Mouse (Mus musculus) cerebellum, adult (tissue): ENCODE measurements around the gene Tbxa2r.

Experiments
- ATAC-seq: cut with Nextera tagmentation; 2 replicates; pipeline ENCODE4 v1.9.2; 2017; ENCODE audit warnings: mild to moderate bottlenecking, moderate library complexity, mixed read lengths; ENCODE audit not compliant: insufficient number of reproducible peaks, low FRiP score, low TSS enrichment

Gene Tbxa2r

DNA sequence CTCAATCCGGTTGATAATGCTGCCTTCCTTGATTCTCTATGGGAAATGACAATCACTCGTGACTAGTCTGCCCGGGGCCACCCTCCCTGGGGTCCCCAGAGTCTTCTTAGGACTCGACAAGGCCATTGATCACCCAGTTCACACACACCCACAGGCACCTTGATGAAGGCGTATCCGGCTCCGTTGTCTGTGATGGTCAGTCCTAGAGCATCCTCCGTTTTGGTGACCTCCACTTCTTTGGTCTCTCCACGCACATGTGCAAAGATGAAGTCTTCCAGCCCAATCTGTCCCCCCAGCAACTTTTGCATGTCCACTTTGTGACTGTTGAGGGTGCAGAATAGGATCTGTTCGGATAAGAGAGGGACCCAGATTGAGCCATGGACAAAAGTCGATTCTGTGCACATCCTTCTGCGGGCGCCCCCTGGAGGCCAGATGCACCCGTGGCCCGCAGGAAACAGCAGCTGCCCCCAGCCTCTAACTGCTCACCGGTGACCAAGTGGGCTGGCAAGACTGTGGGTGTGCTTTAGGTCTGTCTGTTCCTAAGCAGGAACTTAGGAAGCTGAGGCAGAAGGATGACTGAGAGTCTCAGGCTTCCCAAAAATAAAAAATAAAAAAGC, 12.9 kb downstream of the Tbxa2r start:
- ATAC-seq, result no peak

DNA sequence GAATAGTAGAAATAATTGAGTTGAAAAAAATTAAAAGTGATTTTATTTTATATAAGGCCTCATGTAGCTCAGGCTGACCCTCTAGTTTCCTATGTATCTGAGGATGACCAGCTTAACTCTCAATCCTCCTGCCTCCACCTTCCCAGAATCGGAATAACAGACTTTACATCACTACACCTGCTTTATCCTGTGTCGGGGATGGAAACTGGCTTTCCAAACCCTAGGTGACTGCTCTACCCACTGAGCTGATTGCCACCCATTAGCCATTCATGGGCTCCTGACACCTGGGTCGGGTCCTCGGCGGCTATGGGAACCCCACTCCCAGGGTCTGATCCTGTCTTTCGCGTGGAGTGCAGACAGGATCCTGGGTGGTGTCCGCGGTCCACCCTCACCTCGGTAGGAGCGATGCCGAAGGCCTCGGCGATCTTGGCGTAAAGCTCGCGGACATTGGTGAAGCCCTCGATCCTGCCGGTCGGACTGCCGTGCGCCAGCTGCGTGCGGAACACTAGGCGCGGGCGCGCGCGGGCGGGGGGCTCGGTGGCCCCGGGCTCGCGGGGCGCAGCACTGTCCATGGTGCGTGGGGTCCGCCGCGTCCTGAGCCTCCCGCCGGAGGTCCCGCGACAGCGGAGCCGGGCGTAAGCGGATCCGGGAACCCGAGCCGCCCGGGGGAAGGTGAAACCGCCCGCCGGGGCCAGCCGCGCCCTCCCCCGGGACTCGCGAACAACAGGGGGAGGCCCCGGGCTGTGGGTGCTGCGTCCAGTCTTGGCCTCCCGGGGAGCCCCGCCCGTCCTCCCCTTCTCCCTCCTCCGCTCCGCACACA, 14.4 kb downstream of the Tbxa2r start, which contains the start of gene Gipc3:
Gene Gipc3 (minus strand): TSS at position 581 of the 820 bp plus-strand sequence.
- ATAC-seq, result no peak

DNA sequence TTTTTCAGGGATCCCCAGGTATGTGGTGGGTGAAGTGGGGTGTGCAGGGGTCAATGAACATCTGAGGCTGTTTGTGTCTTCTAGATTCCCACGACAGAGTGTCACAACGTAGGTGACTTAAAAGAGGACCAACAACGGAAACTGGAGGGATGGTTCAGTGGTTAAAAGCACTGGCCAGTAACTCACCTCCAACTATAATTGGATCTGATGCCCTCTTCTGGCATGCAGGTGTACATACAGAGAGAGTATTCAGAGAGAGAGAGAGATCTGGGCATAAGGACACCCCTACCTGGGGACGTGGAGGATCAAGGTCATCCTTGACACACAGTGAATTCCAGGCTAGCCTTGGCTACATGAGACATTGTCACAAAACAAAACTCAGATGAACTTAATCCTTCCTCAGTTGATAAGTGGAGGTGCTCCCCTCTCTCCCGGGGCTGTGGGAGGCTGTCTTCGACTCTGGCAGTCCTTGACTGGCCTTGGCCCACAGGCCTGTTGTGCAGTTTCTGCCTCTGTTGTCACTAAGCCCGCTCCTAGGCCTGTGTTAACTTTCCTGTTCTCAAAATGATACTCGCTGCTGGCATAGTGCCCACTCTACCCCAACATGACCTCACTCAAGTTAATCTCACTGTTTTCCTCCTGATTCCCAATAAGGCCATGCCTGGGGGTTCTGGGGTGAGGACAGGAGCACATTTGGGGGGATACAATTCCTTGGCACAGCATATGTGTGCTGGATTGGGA, 16.1 kb downstream of the Tbxa2r start:
- no peak for ATAC-seq

DNA sequence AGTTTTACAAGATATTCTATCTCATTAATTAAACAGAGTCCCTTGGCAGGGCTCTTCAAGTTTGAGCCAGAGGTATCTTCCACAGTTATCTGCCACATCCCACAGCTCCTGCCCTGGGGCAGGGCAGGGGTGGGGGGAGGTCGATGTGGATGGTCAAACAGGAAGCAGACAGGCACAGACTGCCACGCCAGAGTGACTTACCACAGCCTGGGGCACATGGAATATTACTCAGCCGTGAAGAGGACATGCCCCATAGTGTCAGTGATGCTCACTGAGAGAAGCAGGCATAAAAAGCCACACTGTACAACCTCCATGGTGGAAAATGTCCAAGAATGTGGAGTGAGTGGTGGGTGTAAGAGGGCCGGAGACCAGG, 16.6 kb downstream of the Tbxa2r start:
- no peak for ATAC-seq

DNA sequence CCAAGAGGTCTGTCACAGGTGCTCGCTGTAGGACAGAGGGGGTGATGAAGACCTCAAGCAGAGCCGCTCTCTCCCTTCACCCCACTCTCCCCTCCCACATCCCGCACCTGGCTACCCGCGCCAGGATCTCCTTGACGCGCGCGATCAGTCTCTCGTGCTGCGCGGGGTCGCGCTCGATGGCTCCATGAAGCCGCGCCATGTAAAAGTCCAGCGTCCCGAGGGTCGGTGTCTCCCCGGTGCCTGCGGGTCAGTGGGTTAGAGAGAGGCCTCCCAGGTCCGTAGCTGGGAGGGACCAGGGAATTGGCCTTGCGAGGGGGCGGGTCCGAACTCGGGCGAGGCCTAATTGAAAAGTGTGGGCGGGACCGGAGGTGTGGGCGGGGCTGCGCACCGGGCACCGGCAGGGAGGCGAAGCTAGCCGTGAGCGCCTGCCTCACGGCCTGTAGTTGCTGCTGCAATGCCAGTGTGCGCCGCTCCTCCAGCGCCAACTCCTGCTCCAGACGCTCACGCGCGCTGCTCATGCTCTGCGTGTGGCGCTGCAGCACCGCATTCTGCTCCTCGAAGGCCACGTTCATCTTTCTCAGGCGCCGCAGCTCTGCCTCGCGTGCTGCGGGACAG, 18.0 kb downstream of the Tbxa2r start:
- no peak for ATAC-seq

DNA sequence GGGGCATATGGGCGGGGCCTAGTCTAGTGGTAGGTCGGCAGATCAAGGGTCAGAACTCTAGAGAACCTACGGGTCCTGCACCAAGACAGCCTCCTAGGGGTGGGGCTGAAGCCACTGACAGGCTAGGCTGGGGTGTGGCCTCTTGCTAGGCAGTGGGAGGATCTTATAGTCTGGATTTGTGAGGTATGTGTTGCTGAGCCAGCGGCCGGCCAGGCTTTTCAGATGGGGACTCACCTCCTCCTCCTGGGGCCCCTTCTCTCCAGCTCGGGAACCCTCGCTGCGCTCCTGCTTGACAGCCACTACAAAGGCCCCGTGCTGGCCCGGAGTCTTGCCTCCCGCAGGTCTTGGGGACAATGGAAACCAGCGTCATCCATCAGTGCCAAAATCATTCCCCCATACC, 20.6 kb downstream of the Tbxa2r start:
- no peak for ATAC-seq

DNA sequence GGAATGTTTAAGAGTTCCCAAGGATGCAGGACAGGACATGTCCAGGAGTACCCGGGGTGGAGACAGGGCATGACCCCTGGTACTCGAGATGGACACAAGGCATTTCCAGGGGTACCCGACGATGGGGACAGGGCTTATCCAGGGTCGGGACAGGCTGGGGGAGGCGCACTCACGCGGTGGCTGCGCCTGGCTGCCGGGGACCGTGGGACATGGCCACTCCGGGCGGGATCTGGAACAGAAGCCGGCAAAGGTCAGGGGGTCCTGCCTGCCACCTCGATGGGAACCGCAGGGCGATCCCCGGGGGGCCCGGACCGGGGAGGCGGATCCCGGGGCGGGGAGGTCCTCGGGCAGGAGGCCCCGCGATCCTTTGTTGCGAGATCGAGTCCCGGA, 21.4 kb downstream of the Tbxa2r start:
- ATAC-seq, result no peak

DNA sequence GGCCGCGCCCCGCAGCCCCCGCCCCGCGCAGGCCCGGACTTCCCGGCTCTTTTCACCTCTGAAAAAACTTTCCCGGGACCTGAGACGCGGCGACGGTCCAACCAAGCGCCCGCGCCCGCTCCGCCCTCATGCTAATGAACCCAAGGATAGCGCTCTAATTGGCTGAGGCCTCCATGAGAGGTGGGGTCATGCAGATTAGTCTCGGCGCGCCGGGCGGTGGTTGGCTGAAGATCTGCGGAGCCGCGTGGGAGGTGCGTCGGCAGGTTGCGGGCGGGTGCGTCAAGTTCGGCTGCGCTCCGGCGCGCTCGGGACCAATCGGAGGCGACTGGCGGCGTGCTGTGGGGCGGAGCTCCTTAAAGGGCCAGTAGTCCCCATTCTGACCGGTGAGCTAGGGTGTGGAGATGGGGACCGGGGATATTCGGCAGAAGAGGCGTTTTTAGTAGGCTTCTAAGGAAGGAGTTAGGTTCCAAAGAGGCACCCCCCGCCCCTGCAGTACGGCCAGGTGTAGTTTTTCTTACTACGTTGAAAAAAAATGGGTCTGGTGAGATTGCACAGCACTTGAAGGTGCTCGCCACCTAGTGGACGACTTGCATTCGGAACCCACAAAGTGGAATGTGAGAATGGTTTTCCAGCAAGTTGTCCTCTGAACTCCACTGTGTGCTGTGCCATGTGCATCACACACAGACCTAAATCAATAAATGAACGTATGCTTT, 22.0 kb downstream of the Tbxa2r start, which contains the start of gene Hmg20b:
Gene Hmg20b (minus strand): TSS at position 130 of the 713 bp plus-strand sequence.
- ATAC-seq, result peak; percentile 96

DNA sequence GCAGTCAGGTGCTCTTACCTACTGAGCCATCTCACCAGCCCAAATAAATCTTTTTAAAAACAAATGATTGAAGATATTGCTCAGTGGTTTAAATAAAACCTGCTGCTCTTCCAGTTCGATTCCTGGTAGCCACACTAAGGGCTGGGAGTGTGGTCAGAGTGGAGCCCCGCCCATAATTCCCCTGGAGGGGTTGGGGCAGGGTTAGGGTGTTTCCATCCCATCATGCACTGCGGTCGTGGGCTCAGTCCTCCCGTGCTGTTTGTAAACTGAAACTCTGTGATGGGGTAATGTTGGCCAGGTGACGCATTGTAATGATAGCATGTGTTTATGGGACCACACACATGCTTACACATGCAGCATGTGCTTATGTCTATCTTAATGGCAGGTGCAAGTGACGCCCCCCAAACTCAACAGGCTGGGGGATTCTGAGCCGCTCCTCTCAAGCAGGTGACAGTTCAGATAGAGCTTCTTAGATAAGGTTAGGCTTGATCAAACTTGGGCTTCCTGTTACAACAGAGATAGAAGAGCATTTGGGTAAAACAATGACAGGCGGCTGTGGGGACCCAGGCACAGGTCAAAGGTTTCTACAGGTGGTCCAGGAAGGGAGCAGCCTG, 23.3 kb downstream of the Tbxa2r start:
- ATAC-seq, result no peak

DNA sequence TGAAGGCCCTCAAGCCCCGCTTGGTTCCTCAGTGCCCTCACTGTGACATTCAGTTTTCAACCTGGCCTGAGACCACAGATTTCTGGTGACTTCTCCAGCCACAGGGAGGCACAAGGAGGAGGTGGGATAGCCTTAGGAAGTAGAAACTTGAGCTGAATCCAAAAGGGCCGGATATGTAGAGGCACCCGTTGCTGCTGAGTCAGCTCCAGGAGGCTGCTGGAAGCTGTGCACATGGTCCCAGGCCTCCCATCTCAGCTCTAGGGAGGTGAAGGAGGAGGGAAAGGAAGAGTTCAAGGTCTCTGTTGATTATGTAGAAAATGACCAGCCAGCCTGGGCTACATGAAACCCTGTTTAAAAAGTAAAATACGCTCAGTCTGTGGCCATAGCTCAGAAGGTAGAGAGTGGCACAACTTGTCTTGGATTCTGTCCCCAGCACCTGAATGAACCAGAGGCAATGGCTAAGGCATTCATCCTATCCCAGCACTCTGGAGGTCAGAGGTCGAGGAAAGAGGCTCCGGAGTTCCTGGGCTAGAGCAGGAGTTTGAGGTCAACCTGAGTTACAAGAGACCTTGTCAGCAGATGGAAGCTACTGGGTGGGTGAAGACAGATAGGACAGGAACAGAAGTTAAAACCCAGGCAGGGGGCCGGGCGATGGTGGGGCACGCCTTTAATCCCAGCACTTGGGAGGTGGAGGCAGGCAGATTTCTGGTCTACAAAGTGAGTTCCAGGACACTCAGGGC, 26.4 kb downstream of the Tbxa2r start:
- no peak for ATAC-seq

DNA sequence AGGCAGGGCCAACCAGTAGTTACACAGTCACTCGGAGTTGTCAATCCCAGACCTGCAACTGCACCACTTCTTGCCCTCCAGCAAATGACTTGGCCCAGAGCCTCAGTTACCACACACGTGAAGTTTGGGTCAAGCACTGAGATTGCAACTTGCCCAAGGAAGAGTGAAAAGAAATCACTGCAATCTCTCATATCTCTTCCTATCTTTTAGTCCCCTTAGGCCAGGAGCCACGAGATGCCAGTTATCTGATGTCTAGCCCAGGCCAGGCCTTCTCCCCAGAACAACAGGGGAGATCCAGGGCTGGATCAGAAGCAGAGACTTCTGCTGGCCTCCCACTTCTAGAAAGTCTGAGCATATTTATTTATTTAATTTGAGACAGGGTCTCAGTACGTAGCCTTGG, 27.0 kb downstream of the Tbxa2r start:
- no peak for ATAC-seq

DNA sequence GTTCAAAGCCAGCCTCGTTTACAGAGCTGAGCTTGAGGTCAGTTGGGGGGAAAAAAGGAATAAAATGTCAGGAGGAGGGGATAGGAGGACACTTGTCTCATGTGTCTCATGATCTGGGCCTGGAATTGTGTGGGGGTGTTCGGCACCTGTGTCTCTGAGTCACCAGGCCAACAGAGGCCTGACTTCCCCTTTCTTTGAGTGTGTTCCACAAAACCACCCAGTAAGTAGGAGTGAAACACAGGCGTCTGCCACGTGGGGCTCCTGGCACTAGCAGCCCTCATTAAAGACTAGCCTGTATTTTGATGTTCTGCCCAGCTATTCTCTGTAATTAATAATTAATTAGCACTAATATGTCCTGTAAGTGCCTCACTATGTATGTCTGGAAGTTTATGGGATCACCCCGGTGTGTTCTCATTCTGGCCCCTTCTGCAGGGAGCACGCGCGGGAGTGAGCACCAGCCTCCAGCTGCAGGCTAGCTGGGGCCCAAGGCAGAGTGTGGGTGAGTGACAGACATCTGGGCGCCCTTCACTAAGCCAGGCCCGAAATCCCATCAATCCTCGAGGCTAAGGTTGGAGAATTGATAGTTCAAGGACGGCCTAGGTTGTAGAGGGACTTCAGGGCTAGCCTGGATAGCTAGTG, 27.9 kb downstream of the Tbxa2r start:
- no peak for ATAC-seq

DNA sequence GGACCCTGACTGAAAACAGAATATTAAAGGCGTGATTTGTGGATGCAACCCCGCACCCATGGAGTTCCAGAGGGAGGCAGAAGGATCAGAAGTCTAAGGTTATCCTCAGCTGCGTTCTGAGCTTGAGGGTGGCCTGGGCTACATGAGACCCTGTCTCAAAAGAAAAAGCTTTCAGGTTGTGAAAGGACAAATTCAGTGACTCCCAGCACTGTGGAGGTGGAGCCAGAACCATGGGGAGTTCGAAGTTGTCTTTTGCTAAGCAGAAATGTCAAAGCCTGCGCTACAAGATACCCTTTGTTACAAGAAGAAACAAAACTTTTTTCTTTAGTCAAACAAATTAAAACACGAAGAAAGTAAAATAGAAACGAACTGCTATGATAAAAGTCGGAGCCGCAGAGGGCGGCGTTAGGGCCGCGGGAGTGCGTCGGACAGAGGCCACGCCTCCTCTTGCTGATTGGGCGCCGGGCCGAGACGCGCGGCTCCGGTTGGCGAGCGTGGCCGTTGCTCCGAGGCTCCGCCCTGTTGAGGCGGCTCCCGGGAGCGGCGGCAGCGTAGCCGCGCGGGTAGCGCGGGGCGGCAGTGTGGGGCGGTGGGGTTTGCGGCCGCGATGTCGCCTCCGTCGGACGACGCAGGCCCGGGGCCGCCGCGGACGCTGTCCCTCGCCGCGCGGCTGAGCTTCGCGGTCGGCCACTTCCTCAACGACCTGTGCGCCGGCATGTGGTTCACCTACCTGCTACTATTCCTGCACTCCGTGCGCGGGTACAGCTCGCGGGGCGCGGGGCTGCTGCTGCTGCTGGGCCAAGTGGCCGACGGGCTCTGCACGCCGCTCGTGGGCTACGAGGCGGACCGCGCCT, 28.7 kb downstream of the Tbxa2r start, which contains the start of gene Mfsd12:
Gene Mfsd12 (plus strand): TSS at position 501 of the 854 bp plus-strand sequence.
- ATAC-seq, result peak; percentile 82

DNA sequence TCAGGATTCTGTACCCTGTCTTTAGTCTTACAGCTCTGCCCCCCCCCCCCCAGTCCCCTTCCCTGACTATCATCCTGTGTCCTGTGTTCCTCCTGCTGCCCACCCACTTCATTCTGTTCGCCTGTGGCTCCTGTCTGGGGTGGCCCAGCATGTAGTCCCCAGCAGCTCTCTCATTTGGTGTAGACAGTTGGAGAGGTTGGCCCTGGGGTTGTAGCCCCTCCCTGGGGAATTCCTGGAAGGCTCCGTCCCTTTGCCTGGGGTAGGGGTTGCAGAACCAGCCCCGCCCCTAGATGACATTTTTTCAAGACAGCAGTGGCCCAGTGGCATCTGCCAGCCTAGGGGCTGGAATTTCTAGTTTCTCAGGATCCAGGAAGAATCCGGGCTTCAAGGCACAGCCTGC, 29.7 kb downstream of the Tbxa2r start:
- no peak for ATAC-seq

DNA sequence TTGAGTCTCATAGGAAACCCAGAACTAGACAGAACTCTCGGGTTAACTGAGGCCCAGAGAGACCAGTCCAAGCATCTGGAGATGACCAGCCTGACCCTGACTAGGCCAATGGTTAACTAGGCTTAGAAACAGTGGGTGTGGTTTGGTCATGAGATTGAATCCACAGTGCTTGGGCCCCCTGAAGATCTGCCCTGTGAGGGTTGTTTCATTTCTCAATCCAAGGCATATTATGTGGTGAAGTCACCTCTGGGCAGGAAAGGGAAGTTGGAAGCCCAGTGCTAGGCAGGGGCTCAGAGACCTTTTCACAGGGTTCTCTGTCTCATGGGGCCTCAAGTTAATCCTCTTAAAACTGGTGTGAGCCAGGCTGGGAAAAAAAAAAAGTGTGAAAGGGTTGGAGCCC, 30.3 kb downstream of the Tbxa2r start:
- no peak for ATAC-seq

DNA sequence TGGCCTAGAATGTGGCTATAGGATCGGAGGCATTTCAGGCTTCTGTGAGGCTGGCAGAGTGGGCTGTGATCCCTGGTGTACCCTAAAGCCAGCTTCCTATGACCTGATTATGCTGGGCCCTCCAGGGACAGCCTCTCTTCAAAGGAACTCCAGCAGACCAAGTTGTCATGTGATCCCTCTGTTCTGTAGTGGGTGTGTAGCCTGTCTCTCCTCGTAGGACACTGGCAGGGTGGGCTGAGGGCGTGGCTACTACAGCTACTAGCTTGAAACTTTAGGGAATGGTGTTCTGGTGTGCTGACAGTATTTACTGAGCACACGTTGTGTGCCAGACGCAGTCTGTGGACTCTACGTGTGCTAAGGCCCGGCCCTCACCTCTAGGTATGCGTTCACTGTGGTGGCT, 32.2 kb downstream of the Tbxa2r start:
- ATAC-seq, result no peak

DNA sequence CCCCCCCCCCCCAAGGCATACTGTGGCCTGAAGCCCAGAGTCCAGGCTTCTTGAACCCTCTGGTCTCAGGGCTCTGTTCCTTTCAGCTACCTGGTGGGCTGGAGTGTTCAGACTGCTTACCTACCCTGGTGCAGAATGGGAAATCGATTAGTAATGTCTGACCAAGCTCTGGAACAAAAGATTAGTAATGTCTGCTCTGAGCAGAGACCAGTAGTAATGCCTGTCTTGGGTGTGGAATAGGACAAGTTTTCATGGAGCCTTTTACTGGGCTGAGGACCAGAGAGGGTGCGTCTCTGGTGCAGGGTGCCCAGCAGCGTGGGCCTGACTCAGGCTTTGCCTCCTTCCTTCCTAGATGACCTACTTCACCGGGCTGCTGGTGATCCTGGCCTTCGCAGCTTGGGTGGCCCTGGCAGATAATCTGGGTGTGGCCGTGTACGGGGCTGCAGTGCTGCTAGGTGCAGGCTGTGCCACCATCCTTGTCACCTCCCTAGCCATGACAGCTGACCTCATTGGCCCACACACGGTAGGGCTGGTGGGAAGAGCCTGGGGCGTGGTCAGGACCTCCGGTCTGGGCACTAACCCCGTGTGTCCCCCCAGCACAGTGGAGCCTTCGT, 33.9 kb downstream of the Tbxa2r start:
- ATAC-seq, result no peak
